Mouse (Mus musculus): Measurements from ENCODE around the gene Arl5a. TPM values are rescaled to one million over a fixed set of nuclear protein-coding genes. Genes with fewer than 3 reads are reported as not detected.

Gene Arl5a
- polyA plus RNA-seq (2015; fragmentation: Nextera tagmentation; extraction: Ambion mirVana), result 27.5 and 36.5 TPM in 2 replicates

DNA sequence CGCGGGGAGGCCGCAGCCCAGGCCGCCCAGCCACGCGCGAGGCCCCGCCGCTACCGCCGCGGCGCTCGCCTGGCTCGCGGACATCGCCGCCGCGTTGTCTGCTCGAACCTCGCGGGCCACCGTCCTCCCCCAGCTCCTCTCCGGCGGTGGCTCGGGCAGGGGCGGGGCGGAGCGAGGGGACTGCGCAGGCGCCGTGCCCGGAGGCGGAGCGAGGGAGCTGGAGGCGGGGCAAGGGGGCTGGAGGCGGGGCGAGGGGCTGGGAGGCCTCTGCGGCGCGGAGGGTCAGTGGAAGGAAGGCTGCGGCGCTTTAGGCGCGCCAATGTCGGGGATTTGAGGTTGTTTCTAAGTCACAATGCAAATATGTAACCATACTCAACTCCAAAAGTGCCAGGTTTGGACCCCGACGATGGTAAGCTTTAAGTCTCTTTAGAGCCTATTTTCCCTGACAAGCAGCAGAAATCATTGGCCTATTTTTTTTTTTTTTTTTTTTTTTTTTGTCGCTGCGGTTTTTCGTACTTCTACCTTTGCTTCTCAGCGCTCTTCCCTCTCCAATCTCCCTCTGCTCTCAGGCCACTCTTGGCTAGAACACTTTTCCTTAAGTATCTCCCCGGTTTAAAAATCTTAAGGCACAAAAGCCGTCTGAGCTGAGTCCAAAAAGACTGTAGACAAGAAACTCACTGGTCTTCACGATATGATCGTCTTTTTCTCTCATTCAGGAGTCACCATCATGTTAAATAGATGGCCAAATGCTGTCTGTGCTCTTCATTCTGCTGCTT, at the start of gene Arl5a:
Gene Arl5a, minus strand, starts transcription at position 155 of the 776 bp plus-strand sequence.
- peak within 1 kb of the TSS; percentile 99 for H3K9ac ChIP-seq (ENCODE audit: low read length)
- H3K27me3 ChIP-seq (ENCODE audit: control insufficient read depth, insufficient read depth, low read depth, low read length), result no peaks in the 10 kb centered on the region
- H3K27ac ChIP-seq (ENCODE audit: low read length), result peak within 1 kb of the TSS; percentile 88
- under 1% methylated on average over 32 of the region's 57 CpGs for WGBS
- ATAC-seq (ENCODE audit: low read depth), result peak; percentile 98
- no peaks in the 10 kb centered on the region for H3K9me3 ChIP-seq (ENCODE audit: control insufficient read depth, low read length)
- peaks cover 27% of the 10 kb centered on the region for H3K4me1 ChIP-seq (replicated peaks; ENCODE audit: control insufficient read depth, insufficient read depth, low read length)
- no peaks in the 10 kb centered on the region for H3K36me3 ChIP-seq (ENCODE audit: control insufficient read depth, insufficient read depth, low read length)
- H3K4me3 ChIP-seq (ENCODE audit: low read length), result peak within 1 kb of the TSS; percentile 95
- peak within 1 kb of the TSS; percentile 78 for H3K4me2 ChIP-seq (ENCODE audit: low read depth, low read length)

DNA sequence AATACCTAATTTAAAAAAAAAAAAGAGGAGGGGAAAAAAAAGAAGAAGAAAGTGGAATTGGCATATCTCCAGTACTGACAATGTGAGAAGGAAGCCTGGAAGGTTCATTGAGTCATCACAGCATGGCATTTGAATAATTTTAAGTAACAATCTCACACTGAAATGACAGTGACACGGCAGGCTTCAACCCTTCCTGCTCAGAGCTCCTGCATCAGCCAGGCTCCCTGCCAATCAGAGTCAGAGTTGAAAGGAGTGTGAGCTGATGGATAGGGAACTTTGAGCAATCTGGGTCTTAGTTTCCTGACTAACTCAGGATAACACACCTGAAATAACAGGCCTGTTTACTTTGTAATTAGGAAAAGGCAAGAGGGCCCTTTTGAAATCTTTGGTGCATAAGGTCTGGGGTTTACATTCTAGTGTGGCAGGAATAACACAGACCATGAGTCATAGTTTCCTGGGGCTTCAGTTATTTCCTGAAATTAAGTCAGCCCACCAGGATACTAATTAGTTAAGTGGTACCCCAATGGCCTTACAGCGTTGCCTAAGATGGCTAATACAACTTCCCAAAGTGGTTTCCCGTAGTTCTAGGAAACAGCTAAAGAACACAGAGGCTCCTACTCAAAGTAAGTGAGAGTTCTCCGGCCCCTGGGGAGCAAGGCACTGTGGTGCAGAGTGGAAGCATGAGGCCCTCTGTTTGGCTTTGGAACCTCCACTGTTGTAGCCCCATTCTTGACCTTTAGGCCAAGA, 47.0 kb upstream of the Arl5a start:
- WGBS, result 14% methylated on average over 4 of the region's 4 CpGs
- no peak overlapping the region for H3K4me3 ChIP-seq (ENCODE audit: low read length)
- ATAC-seq (ENCODE audit: low read depth), result peak; percentile 78
- no peaks in the 10 kb centered on the region for H3K9me3 ChIP-seq (ENCODE audit: control insufficient read depth, low read length)
- H3K27ac ChIP-seq (ENCODE audit: low read length), result peak overlapping the region; percentile 40; the same call in 1 of the 2 replicates
- no peaks in the 10 kb centered on the region for H3K36me3 ChIP-seq (ENCODE audit: control insufficient read depth, insufficient read depth, low read length)
- H3K27me3 ChIP-seq (ENCODE audit: control insufficient read depth, insufficient read depth, low read depth, low read length), result no peaks in the 10 kb centered on the region
- peaks cover 5% of the 10 kb centered on the region for H3K4me1 ChIP-seq (replicated peaks; ENCODE audit: control insufficient read depth, insufficient read depth, low read length)
- no peak overlapping the region for H3K9ac ChIP-seq (ENCODE audit: low read length)
- no peak overlapping the region for H3K4me2 ChIP-seq (ENCODE audit: low read depth, low read length)

DNA sequence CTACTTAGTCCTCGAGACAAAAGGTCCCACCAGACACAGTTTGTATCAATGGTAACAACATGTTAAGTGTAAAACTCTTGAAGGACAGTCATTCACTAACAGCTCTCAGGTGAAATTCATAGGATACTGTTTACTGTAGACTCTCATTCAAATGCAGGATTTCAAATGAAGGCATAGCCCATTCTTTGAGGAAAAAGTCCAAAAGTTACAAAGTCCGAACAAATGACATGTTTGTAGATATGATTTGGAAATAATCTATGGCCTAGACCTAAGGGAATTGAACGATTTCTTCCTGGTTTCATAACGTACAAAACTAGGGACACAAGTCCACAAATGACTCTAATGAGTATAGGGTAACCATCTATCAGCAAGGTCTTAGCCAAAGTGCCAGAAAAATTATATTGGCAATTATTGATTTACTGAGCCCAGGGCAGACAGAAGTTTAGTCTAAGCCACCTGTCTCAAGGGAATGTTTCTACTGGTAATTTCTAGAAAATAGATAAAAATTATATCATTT, 45.4 kb upstream of the Arl5a start:
- no peak for ATAC-seq (ENCODE audit: low read depth)
- peaks cover 4% of the 10 kb centered on the region; the same call in 1 of the 2 replicates for H3K4me1 ChIP-seq (replicated peaks; ENCODE audit: control insufficient read depth, insufficient read depth, low read length)
- H3K27ac ChIP-seq (ENCODE audit: low read length), result no peak overlapping the region
- no peak overlapping the region for H3K4me3 ChIP-seq (ENCODE audit: low read length)
- H3K4me2 ChIP-seq (ENCODE audit: low read depth, low read length), result no peak overlapping the region
- H3K27me3 ChIP-seq (ENCODE audit: control insufficient read depth, insufficient read depth, low read depth, low read length), result no peaks in the 10 kb centered on the region
- WGBS, result 80% methylated on average over 4 of the region's 4 CpGs
- no peaks in the 10 kb centered on the region for H3K9me3 ChIP-seq (ENCODE audit: control insufficient read depth, low read length)
- H3K9ac ChIP-seq (ENCODE audit: low read length), result no peak overlapping the region
- H3K36me3 ChIP-seq (ENCODE audit: control insufficient read depth, insufficient read depth, low read length), result no peaks in the 10 kb centered on the region

DNA sequence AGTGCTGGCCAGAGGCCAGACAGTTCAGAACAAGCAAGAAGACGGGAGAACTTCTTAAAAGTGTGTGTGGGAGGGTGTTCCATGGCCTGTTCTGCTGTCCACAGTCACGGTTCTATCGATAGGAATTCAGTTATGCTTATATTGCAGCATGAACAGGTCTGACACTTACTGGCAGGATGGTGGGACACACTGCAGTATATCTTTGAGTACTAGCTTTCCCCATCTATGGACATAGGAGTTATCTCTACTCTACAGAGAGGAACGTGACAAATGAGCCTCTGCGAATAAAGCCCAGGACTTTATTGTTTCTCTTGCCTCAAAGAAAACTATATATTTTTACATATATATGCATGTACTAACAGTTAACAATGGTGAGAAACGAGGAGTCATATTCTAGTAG, 42.9 kb upstream of the Arl5a start:
- H3K27ac ChIP-seq (ENCODE audit: low read length), result no peak overlapping the region
- no peaks in the 10 kb centered on the region for H3K9me3 ChIP-seq (ENCODE audit: control insufficient read depth, low read length)
- WGBS, result 60% methylated on average over 6 of the region's 6 CpGs
- H3K27me3 ChIP-seq (ENCODE audit: control insufficient read depth, insufficient read depth, low read depth, low read length), result no peaks in the 10 kb centered on the region
- H3K4me3 ChIP-seq (ENCODE audit: low read length), result no peak overlapping the region
- H3K4me1 ChIP-seq (replicated peaks; ENCODE audit: control insufficient read depth, insufficient read depth, low read length), result peaks cover 4% of the 10 kb centered on the region; the same call in 1 of the 2 replicates
- no peak overlapping the region for H3K9ac ChIP-seq (ENCODE audit: low read length)
- no peak overlapping the region for H3K4me2 ChIP-seq (ENCODE audit: low read depth, low read length)
- ATAC-seq (ENCODE audit: low read depth), result no peak
- H3K36me3 ChIP-seq (ENCODE audit: control insufficient read depth, insufficient read depth, low read length), result no peaks in the 10 kb centered on the region

DNA sequence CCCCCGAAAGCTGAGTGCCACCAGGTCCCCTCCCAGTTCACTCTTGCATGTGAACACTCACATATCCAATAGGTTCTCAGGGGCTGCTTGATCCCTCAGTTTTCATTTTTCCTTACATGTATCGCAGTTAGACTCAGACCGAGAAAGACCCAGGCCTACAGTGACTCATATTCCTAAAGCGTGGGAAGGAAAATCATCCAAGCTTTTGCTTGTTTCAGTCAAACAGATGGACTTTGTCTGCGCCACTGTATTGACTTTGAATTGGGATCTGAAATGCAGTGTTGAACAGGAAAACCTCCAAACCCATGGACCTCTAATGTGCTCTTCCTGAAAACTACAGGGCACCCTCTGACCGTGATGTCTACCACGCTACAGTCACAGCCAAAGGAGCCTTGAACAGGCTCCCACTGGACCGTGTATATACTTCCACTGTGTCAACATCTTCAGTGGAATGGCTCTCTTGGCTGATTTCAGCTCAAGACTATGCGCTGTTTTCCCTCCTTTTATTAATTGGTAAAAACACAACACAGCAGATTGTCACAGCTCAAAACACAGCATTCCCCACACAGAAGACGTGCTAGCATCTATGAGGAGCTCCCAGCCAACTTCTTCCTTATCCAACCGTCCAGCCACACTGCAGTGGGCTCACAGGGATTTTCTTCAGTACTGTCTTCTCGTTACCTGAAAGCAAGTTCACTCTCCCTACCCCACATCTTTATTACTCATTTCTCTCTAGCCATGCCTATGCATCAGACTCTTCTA, 36.7 kb upstream of the Arl5a start:
- H3K36me3 ChIP-seq (ENCODE audit: control insufficient read depth, insufficient read depth, low read length), result no peaks in the 10 kb centered on the region
- H3K4me1 ChIP-seq (replicated peaks; ENCODE audit: control insufficient read depth, insufficient read depth, low read length), result peaks cover 7% of the 10 kb centered on the region; the same call in 1 of the 2 replicates
- ATAC-seq (ENCODE audit: low read depth), result peak; percentile 64; the same call in 1 of the 2 replicates
- no peak overlapping the region for H3K9ac ChIP-seq (ENCODE audit: low read length)
- no peaks in the 10 kb centered on the region for H3K27me3 ChIP-seq (ENCODE audit: control insufficient read depth, insufficient read depth, low read depth, low read length)
- no peak overlapping the region for H3K27ac ChIP-seq (ENCODE audit: low read length)
- H3K4me2 ChIP-seq (ENCODE audit: low read depth, low read length), result no peak overlapping the region
- no peak overlapping the region for H3K4me3 ChIP-seq (ENCODE audit: low read length)
- H3K9me3 ChIP-seq (ENCODE audit: control insufficient read depth, low read length), result no peaks in the 10 kb centered on the region
- 68% methylated on average over 12 of the region's 12 CpGs for WGBS

DNA sequence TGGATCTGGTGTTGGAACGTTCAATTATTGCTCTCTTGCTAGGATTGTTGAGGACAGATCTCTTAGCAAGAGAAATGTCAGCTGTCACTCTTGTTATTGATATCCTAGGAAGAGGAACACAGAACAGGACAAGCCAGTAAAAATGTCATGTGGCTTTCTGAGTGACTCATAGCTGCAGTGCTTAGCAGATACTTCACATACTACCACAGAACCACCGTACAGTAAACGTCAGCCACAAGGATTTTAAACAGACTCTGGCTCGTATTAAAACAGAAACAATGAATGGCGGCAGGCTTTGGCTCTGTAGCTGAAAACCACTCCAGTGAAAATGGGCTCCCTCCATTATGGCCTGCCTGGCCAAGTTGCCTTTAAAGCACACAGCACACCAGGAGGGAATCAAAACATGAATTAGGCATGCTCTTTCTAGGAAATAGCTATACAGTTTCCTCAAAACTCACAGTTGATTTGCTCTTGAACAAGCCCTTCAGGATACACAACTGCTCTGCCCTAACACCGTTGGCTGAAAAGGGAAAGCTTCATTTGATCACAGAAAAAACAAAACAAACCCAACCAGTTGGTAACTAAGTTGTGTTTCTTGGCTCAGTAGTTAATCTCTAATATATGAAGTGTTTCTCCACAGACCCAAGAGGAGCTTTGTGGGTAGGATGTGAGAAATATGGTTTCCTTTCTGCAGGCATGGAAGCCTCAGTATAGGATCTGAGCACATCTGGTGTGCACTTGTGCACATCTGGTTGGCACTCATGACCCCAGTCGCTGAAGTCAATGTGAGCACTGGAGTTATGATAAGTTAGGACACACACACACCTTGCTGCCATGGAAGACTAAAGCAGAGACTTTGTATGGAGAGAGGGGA, 31.1 kb upstream of the Arl5a start:
- 54% methylated on average over 7 of the region's 7 CpGs for WGBS
- Histone ChIP-seq H3K9ac (ENCODE audit: low read length) (no peak overlapping the region), H3K4me1 (replicated peaks; ENCODE audit: control insufficient read depth, insufficient read depth, low read length) (no peaks in the 10 kb centered on the region), H3K9me3 (ENCODE audit: control insufficient read depth, low read length) (no peaks in the 10 kb centered on the region), H3K36me3 (ENCODE audit: control insufficient read depth, insufficient read depth, low read length) (no peaks in the 10 kb centered on the region), H3K4me2 (ENCODE audit: low read depth, low read length) (no peak overlapping the region), H3K27me3 (ENCODE audit: control insufficient read depth, insufficient read depth, low read depth, low read length) (no peaks in the 10 kb centered on the region), H3K27ac (ENCODE audit: low read length) (no peak overlapping the region), H3K4me3 (ENCODE audit: low read length) (no peak overlapping the region)
- ATAC-seq (ENCODE audit: low read depth), result no peak

DNA sequence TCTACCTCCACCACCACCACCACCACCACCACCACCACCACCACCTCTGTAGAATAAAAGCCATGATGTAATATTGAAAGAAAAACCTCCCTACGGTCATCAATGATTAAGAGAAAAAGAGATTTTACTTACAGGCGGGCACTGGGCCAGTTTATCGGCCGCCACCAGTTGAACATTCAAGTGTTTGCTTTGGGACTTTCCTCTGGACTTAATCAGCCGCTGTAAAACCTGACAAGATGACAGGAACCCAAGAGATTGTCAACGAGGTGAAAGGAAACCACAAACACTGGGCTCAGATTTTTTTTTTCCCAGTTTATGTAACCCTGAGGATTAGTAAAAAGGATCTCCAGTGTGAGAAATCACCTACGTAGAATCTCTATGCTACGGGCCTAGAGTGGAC, 25.1 kb upstream of the Arl5a start:
- Histone ChIP-seq H3K27me3 (ENCODE audit: control insufficient read depth, insufficient read depth, low read depth, low read length) (no peaks in the 10 kb centered on the region), H3K36me3 (ENCODE audit: control insufficient read depth, insufficient read depth, low read length) (no peaks in the 10 kb centered on the region), H3K9ac (ENCODE audit: low read length) (no peak overlapping the region), H3K4me3 (ENCODE audit: low read length) (no peak overlapping the region), H3K9me3 (ENCODE audit: control insufficient read depth, low read length) (no peaks in the 10 kb centered on the region), H3K4me2 (ENCODE audit: low read depth, low read length) (no peak overlapping the region), H3K27ac (ENCODE audit: low read length) (no peak overlapping the region), H3K4me1 (replicated peaks; ENCODE audit: control insufficient read depth, insufficient read depth, low read length) (no peaks in the 10 kb centered on the region; the same call in 1 of the 2 replicates)
- 47% methylated on average over 8 of the region's 8 CpGs for WGBS
- no peak for ATAC-seq (ENCODE audit: low read depth)

DNA sequence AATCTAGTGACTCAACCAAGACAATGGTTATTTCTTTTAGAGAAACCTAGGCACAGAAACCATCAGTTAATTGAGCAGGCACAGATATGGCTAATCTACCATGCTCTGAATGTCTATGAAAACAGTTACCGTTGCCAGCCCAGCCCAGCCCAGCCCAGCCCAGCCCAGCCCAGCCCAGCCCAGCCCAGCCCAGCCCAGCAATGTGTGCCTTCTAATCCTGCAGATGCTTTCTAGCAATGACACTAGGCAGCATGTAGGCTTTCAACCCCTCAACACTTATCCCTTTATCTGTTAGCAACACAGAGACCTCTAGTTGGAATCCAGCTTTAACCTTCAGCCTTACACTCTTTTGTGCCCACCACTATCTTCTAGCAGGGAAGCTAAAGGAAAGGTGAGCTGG, 24.2 kb upstream of the Arl5a start:
- ATAC-seq (ENCODE audit: low read depth), result no peak
- Histone ChIP-seq H3K27ac (ENCODE audit: low read length) (no peak overlapping the region), H3K4me2 (ENCODE audit: low read depth, low read length) (no peak overlapping the region), H3K9me3 (ENCODE audit: control insufficient read depth, low read length) (no peaks in the 10 kb centered on the region), H3K9ac (ENCODE audit: low read length) (no peak overlapping the region), H3K4me3 (ENCODE audit: low read length) (no peak overlapping the region), H3K27me3 (ENCODE audit: control insufficient read depth, insufficient read depth, low read depth, low read length) (no peaks in the 10 kb centered on the region), H3K4me1 (replicated peaks; ENCODE audit: control insufficient read depth, insufficient read depth, low read length) (no peaks in the 10 kb centered on the region; the same call in 1 of the 2 replicates), H3K36me3 (ENCODE audit: control insufficient read depth, insufficient read depth, low read length) (no peaks in the 10 kb centered on the region)
- WGBS, result 40% methylated on average over 1 of the region's 1 CpGs

Data from lung, embryonic 16.5 days (tissue).